Mouse (Mus musculus) heart, adult 2 months (tissue): ENCODE data around the gene Slc19a2.

ENCODE experiments used
- CTCF ChIP-seq: fragments of 200-600 bp; IDR thresholded peaks from 2 replicates; pipeline ENCODE4 v1.8.1; 2022; ENCODE audit warnings: antibody characterized with exemption, mild to moderate bottlenecking, moderate library complexity
- EP300 ChIP-seq: fragments of 200-500 bp; IDR thresholded peaks from 2 replicates; pipeline ENCODE4 v1.6.1; 2011; ENCODE audit warnings: low read depth, low read length, control low read depth; ENCODE audit not compliant: insufficient read depth
- POLR2A ChIP-seq: fragments of 200-500 bp; IDR thresholded peaks from 2 replicates; pipeline ENCODE4 v1.6.1; 2011; ENCODE audit warnings: mild to moderate bottlenecking, low read depth, low read length, control low read depth; ENCODE audit not compliant: insufficient read depth

DNA sequence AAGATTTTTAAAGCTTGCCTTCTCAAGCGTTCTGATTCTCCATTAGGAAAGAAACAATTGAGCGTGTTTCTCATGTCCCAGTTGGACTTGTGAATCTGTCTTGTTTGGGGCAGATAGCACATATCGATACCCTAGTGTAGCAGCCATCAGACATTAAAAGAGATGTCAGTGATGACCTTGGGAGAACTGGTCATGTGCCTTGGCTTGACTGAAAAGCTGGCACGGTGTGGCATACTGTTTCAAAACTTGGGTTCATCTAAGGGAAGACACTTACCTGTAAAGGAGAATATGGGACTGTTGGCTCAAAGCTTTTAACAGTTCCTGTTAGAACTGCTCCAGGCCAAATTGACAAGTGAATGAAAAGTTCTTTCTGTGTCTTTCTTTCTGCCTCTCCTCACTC is 28.6 kb upstream of the Slc19a2 start:
- TF ChIP-seq POLR2A: no peak
- TF ChIP-seq CTCF: no peak
- TF ChIP-seq EP300: no peak
